Mouse (Mus musculus): ENCODE data around the gene Ldb2. TPM values are rescaled to one million over a fixed set of nuclear protein-coding genes. Genes with fewer than 3 reads are reported as not detected.
A peak's percentile ranks its signal among the peaks of the same experiment; 100 is the strongest.

Gene Ldb2
- polyA plus RNA-seq, 1 experiment from 2014 or later: 41.0 TPM

DNA sequence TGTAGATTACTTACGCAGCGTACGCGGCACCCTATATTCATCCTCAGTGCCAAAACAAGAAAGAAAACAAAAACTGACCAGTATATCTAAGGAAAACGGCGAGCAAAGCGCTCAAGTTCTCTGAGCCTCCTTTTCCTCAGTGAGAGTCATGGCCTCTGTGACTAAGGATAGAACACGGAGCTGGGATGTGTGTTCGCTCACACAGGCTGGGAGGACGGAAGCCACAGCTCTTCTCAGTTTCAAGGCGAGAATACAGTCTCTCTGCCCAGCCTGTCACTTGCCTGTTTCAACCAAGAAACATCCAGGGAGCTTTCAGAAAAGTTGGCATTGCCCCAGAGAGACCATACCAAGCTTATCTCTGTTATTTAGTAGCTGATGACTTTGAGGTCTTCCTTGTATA lies 71.5 kb downstream of the Ldb2 start:
- H3K27me3 ChIP-seq (replicated peaks; ENCODE audit: control insufficient read depth, insufficient read depth, low read length): no peaks in the 10 kb centered on the region
- no peaks in the 10 kb centered on the region for H3K4me1 ChIP-seq (ENCODE audit: control insufficient read depth, insufficient read depth, low read depth, low read length)
- no peaks in the 10 kb centered on the region for H3K9me3 ChIP-seq (ENCODE audit: control insufficient read depth, low read length)
- no peak overlapping the region for H3K4me2 ChIP-seq (ENCODE audit: low read length)
- H3K4me3 ChIP-seq (ENCODE audit: low read length): no peak overlapping the region
- no peaks in the 10 kb centered on the region for H3K36me3 ChIP-seq (ENCODE audit: control insufficient read depth, insufficient read depth, low read length)
- no peak overlapping the region for H3K27ac ChIP-seq (ENCODE audit: low read depth, low read length)
- no peak for ATAC-seq
- H3K9ac ChIP-seq (ENCODE audit: low read depth, low read length): no peak overlapping the region
- WGBS: 89% methylated on average over 11 of the region's 11 CpGs

DNA sequence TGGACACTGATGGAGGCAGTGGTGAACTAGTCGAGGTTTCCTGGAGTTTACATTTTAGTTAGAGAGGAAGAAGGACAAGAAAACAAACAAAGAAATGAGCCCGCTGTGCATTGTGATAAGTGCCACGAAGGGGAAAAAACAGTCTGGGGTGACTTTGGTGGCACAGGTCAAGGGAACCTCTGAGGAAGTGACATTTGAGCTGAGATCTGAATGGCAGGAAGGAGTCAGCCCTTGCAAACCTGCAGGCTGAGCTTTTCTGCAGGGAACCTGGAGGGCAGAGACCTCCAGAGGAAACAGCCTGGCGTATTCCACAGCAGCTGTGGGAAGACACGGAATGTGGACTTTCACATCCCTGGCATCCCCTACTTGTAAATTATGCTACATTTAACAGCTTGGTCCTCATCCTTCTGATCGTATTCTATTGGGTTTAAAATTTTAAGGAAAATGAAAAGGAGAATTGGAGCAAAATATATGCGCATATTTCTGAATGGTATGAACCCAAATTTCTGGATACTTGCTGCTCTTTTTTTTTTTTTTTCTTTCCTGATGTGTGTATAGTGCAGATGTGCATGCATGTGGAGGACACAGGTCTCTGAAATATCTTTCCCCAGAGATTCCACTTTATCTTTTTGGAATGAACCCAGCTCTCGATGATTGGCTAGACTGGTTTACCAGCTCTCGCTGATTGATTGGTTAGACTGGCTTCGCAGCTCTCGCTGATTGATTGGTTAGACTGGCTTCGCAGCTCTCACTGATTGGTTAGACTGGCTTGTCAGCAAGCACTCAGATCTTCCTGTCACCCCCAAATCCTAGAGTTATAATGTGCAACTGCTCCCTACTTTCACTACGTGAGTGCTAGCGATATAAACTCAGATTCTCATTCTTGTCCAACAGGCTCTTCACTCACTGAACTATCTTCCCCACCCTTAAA lies 72.7 kb downstream of the Ldb2 start:
- Histone ChIP-seq H3K4me3 (ENCODE audit: low read length) (no peak overlapping the region), H3K27ac (ENCODE audit: low read depth, low read length) (peak overlapping the region; percentile 64; the same call in 1 of the 2 replicates), H3K27me3 (replicated peaks; ENCODE audit: control insufficient read depth, insufficient read depth, low read length) (no peaks in the 10 kb centered on the region), H3K9me3 (ENCODE audit: control insufficient read depth, low read length) (no peaks in the 10 kb centered on the region), H3K36me3 (ENCODE audit: control insufficient read depth, insufficient read depth, low read length) (no peaks in the 10 kb centered on the region), H3K4me1 (ENCODE audit: control insufficient read depth, insufficient read depth, low read depth, low read length) (no peaks in the 10 kb centered on the region), H3K9ac (ENCODE audit: low read depth, low read length) (peak overlapping the region; percentile 31), H3K4me2 (ENCODE audit: low read length) (0 out of 2 replicates have a peak overlapping the region, but pooled peaks have one; percentile 10)
- 64% methylated on average over 14 of the region's 14 CpGs for WGBS
- peak; percentile 53 for ATAC-seq

DNA sequence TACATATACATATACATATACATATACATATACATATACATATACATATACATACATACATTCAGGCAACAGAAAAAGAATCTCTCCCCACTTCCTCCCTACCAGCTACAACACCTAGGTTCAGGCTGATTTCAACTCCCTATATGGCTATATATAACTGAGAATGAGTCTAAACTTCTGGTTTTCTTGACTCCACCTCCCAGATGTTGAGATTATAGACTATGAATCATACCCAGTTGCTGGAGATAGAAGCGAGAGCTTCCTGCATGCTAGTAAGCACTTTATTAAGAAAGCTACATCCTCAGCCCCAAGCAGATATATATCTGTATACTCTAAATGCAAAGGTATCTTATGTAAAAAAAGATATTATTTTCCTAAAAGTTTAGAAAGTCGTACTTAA lies 74.0 kb downstream of the Ldb2 start:
- H3K9me3 ChIP-seq (ENCODE audit: control insufficient read depth, low read length): no peaks in the 10 kb centered on the region
- no peak for ATAC-seq
- 90% methylated on average over 2 of the region's 2 CpGs for WGBS
- H3K36me3 ChIP-seq (ENCODE audit: control insufficient read depth, insufficient read depth, low read length): no peaks in the 10 kb centered on the region
- no peaks in the 10 kb centered on the region for H3K4me1 ChIP-seq (ENCODE audit: control insufficient read depth, insufficient read depth, low read depth, low read length)
- no peaks in the 10 kb centered on the region for H3K27me3 ChIP-seq (replicated peaks; ENCODE audit: control insufficient read depth, insufficient read depth, low read length)
- H3K27ac ChIP-seq (ENCODE audit: low read depth, low read length): no peak overlapping the region
- no peak overlapping the region for H3K4me3 ChIP-seq (ENCODE audit: low read length)
- no peak overlapping the region for H3K4me2 ChIP-seq (ENCODE audit: low read length)
- H3K9ac ChIP-seq (ENCODE audit: low read depth, low read length): no peak overlapping the region

DNA sequence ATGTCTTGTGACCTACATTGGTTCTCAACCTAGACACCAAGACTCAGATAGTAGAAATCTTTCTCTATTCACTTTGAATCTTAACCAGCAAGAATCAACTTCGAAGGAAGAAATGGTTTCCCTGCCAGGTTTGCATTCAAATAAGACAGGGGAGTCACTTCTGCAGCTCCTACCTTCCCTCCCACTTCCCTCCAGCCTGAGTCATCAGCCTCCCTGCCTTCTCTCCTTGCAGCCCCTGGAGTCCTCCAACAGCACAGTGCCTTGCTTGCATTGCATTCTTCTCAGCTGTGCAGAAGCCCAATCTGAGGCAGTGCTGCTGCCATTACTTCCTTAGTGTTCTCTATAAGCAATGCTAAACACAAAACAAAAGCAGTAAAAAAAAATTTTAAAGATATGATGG lies 79.6 kb downstream of the Ldb2 start:
- no peaks in the 10 kb centered on the region for H3K27me3 ChIP-seq (replicated peaks; ENCODE audit: control insufficient read depth, insufficient read depth, low read length)
- no peaks in the 10 kb centered on the region for H3K36me3 ChIP-seq (ENCODE audit: control insufficient read depth, insufficient read depth, low read length)
- H3K4me2 ChIP-seq (ENCODE audit: low read length): no peak overlapping the region
- no peak overlapping the region for H3K9ac ChIP-seq (ENCODE audit: low read depth, low read length)
- WGBS: 82% methylated on average over 1 of the region's 1 CpGs
- no peaks in the 10 kb centered on the region for H3K4me1 ChIP-seq (ENCODE audit: control insufficient read depth, insufficient read depth, low read depth, low read length)
- no peak overlapping the region for H3K27ac ChIP-seq (ENCODE audit: low read depth, low read length)
- no peak overlapping the region for H3K4me3 ChIP-seq (ENCODE audit: low read length)
- no peaks in the 10 kb centered on the region for H3K9me3 ChIP-seq (ENCODE audit: control insufficient read depth, low read length)
- no peak for ATAC-seq

DNA sequence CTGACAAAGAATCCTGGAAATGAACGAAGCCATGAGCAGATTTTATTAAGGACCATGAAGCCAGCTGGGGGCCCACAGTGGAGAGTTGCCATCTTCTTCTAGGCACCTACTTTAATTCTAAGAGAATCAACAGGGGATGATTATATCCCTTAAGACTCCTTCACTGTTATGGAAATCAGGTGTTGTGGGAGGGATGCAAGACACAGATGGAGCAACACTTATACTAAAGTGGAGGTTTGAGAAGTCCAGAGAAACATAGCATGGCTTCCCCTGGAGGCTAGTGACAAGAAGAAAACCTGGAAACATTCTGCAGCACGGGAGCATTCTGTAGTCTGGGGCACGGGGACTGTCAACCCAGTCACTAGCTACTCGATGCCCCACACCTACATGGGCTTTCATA lies 85.0 kb downstream of the Ldb2 start:
- H3K36me3 ChIP-seq (ENCODE audit: control insufficient read depth, insufficient read depth, low read length): no peaks in the 10 kb centered on the region
- no peak for ATAC-seq
- no peaks in the 10 kb centered on the region for H3K27me3 ChIP-seq (replicated peaks; ENCODE audit: control insufficient read depth, insufficient read depth, low read length)
- no peak overlapping the region for H3K9ac ChIP-seq (ENCODE audit: low read depth, low read length)
- H3K9me3 ChIP-seq (ENCODE audit: control insufficient read depth, low read length): no peaks in the 10 kb centered on the region
- 48% methylated on average over 4 of the region's 4 CpGs for WGBS
- peaks cover 4% of the 10 kb centered on the region; the same call in 1 of the 2 replicates for H3K4me1 ChIP-seq (ENCODE audit: control insufficient read depth, insufficient read depth, low read depth, low read length)
- no peak overlapping the region for H3K4me3 ChIP-seq (ENCODE audit: low read length)
- no peak overlapping the region for H3K4me2 ChIP-seq (ENCODE audit: low read length)
- no peak overlapping the region for H3K27ac ChIP-seq (ENCODE audit: low read depth, low read length)

DNA sequence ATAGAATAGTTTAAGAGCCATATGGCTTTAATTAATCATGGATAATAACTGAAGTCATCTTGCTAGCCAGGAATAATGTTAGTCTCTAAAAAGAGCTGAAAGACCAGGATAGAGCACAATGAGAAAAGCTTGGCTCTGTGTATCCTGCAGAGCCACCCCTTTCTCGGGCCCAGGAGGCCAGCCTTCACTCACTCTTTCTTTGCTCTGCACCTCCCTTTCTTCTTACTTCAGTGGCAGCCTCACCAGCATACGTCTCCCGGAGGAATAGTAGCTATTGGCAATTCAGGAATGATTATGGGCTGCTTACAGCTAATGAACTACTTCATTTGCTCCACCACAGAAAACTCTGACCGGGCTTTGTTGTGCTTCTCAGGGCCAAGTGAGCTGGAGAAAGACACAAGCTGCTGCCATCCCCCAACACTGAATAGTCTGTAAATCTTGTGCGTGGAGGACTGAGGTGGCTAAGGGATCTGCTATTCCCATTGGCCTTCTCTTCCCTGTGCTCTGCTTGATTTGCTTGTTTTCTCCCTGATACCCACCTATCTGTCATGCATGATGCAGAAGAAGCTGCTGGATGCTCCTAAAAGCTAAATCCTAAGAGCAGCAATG lies 86.2 kb downstream of the Ldb2 start:
- ATAC-seq: peak; percentile 72
- 14% methylated on average over 5 of the region's 5 CpGs for WGBS
- Histone ChIP-seq H3K4me3 (ENCODE audit: low read length) (no peak overlapping the region), H3K4me2 (ENCODE audit: low read length) (no peak overlapping the region), H3K27me3 (replicated peaks; ENCODE audit: control insufficient read depth, insufficient read depth, low read length) (no peaks in the 10 kb centered on the region), H3K4me1 (ENCODE audit: control insufficient read depth, insufficient read depth, low read depth, low read length) (peaks cover 4% of the 10 kb centered on the region; the same call in 1 of the 2 replicates), H3K36me3 (ENCODE audit: control insufficient read depth, insufficient read depth, low read length) (no peaks in the 10 kb centered on the region), H3K27ac (ENCODE audit: low read depth, low read length) (peak overlapping the region; percentile 57; the same call in 1 of the 2 replicates), H3K9ac (ENCODE audit: low read depth, low read length) (no peak overlapping the region), H3K9me3 (ENCODE audit: control insufficient read depth, low read length) (no peaks in the 10 kb centered on the region)

DNA sequence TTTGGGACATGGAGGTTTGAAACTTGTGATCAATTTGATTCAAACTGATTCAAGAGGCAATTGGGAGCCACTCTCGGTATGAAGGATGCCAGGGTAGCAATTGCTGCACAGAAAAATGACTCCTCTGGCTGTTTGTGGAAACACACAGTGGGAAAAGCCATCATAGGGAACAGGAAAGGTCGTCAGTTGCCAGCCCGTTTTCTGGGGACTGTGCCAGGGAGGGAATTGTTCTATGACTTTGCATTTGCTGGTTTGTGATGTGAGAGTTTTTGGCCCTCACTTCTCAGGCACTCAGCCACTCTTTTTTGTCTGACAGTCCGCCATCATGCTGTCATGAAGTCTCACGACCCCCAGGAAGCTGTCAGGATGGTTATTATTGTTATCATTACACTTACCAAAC lies 88.3 kb downstream of the Ldb2 start:
- ATAC-seq: peak; percentile 41; the same call in 1 of the 2 replicates
- Histone ChIP-seq H3K27ac (ENCODE audit: low read depth, low read length) (no peak overlapping the region), H3K9me3 (ENCODE audit: control insufficient read depth, low read length) (no peaks in the 10 kb centered on the region), H3K4me3 (ENCODE audit: low read length) (no peak overlapping the region), H3K9ac (ENCODE audit: low read depth, low read length) (no peak overlapping the region), H3K4me1 (ENCODE audit: control insufficient read depth, insufficient read depth, low read depth, low read length) (peaks cover 4% of the 10 kb centered on the region; the same call in 1 of the 2 replicates), H3K4me2 (ENCODE audit: low read length) (no peak overlapping the region), H3K36me3 (ENCODE audit: control insufficient read depth, insufficient read depth, low read length) (no peaks in the 10 kb centered on the region), H3K27me3 (replicated peaks; ENCODE audit: control insufficient read depth, insufficient read depth, low read length) (no peaks in the 10 kb centered on the region)
- WGBS: 40% methylated on average over 5 of the region's 5 CpGs

DNA sequence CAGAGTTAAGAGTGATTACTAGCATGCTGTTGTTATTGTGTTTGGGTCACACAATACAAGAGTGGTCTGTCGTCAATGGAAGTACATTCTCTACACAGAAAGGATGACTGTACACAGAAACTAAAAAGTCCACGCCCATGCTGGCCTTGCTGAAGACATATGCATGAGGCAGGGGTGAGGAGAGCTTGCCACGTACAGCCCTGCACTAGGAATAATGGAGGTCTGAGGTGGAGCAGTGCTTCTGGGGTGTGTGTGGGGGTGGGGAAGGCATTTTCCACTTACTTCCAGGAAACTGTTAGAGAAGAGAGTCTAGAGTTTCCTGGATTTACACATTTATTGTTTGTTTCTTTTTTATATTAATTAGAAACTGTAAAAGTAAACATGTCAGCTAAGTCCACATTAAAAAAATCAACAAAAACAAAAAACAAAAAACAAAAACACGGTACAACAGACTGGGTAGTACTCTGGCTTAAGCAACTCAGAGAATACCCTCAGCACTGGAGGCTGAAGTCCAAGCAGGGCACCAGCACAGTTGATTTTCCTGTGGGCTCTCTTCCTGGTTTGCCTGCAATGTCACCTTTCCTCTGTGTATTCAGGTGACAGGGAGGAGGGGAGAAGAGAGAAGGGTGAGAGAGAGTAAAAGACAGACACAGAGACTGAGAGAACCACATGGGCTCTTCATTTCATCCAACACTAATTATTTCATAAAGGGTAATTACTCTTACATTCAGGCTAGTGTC lies 89.2 kb downstream of the Ldb2 start:
- Histone ChIP-seq H3K27ac (ENCODE audit: low read depth, low read length) (no peak overlapping the region), H3K9ac (ENCODE audit: low read depth, low read length) (no peak overlapping the region), H3K9me3 (ENCODE audit: control insufficient read depth, low read length) (no peaks in the 10 kb centered on the region), H3K27me3 (replicated peaks; ENCODE audit: control insufficient read depth, insufficient read depth, low read length) (no peaks in the 10 kb centered on the region), H3K36me3 (ENCODE audit: control insufficient read depth, insufficient read depth, low read length) (no peaks in the 10 kb centered on the region), H3K4me1 (ENCODE audit: control insufficient read depth, insufficient read depth, low read depth, low read length) (peaks cover 4% of the 10 kb centered on the region; the same call in 1 of the 2 replicates), H3K4me2 (ENCODE audit: low read length) (no peak overlapping the region), H3K4me3 (ENCODE audit: low read length) (no peak overlapping the region)
- ATAC-seq: peak; percentile 13; the same call in 1 of the 2 replicates
- 53% methylated on average over 4 of the region's 4 CpGs for WGBS

DNA sequence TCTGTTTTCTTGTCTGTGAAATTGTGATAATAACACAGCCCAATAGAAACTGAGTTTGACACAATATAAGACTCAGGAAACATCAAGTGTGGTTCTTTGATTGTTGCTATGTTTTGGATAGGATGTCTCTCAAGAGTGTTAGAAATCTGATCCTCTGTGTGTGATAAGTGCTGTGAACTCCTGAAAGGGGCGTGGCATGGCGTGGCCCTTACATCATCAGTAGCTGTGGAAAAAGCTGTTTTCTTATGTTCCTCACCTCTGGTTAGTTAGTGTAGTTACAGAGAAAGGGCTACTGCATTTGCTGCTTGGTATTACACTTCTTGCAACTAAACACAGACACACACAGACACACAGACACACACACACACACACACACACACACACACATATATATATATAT lies 90.2 kb downstream of the Ldb2 start:
- Histone ChIP-seq H3K9ac (ENCODE audit: low read depth, low read length) (no peak overlapping the region), H3K4me3 (ENCODE audit: low read length) (no peak overlapping the region), H3K27me3 (replicated peaks; ENCODE audit: control insufficient read depth, insufficient read depth, low read length) (no peaks in the 10 kb centered on the region), H3K4me2 (ENCODE audit: low read length) (no peak overlapping the region), H3K27ac (ENCODE audit: low read depth, low read length) (no peak overlapping the region), H3K9me3 (ENCODE audit: control insufficient read depth, low read length) (no peaks in the 10 kb centered on the region), H3K36me3 (ENCODE audit: control insufficient read depth, insufficient read depth, low read length) (no peaks in the 10 kb centered on the region), H3K4me1 (ENCODE audit: control insufficient read depth, insufficient read depth, low read depth, low read length) (peaks cover 4% of the 10 kb centered on the region; the same call in 1 of the 2 replicates)
- ATAC-seq: no peak
- 86% methylated on average over 2 of the region's 2 CpGs for WGBS

Data from hindbrain, embryonic 16.5 days (tissue).